Mouse (Mus musculus) CH12.LX (cell line): ENCODE data around the gene Vmn2r53. TPM values are rescaled to one million over a fixed set of nuclear protein-coding genes. Genes with fewer than 3 reads are reported as not detected.
"Not testable (repeated sequence)": the region's sequence is repeated elsewhere in the genome, so short reads cannot be mapped to it uniquely, and the experiment has no call there.

Source experiments
- DNase-seq: peaks from one replicate; pipeline ENCODE4 v3.0.0-alpha.2; 2013; ENCODE audit errors: extremely low read depth
- H3K27ac ChIP-seq: 2 replicates; pipeline ENCODE4 v1.5.1; 2012; ENCODE audit warnings: low read depth, mild to moderate bottlenecking, control low read depth, moderate library complexity; ENCODE audit not compliant: insufficient read depth
- H3K27me3 ChIP-seq: replicated peaks from 2 replicates; pipeline ENCODE3; 2012; ENCODE audit warnings: inconsistent platforms
- H3K36me3 ChIP-seq, 2 experiments: replicated peaks in 1 of 2; 2 replicates each; pipeline versions ENCODE3 to v1.6.1; 2012; ENCODE audit warnings: inconsistent platforms in 1 of 2, low read length in 1 of 2, mild to moderate bottlenecking in 1 of 2, mixed read lengths in 1 of 2, moderate library complexity in 1 of 2; ENCODE audit not compliant: control insufficient read depth in 1 of 2, insufficient read depth in 1 of 2
- H3K4me1 ChIP-seq, 2 experiments: 2 replicates each; pipeline ENCODE4 v1.6.1; 2012; ENCODE audit warnings: inconsistent platforms in 1 of 2, moderate library complexity in 1 of 2; ENCODE audit not compliant: insufficient read depth in 2 of 2, control insufficient read depth in 1 of 2
- H3K4me2 ChIP-seq: 2 replicates; pipeline ENCODE4 v1.6.1; 2012; ENCODE audit warnings: low read depth, mild to moderate bottlenecking, control low read depth; ENCODE audit not compliant: poor library complexity, insufficient read depth, severe bottlenecking
- H3K4me3 ChIP-seq, 3 experiments: fragments of 150-350 bp in 1 of 3; sonication (generic) in 1 of 3; replicated peaks in 1 of 3; 2 replicates each; pipeline versions ENCODE3 to v1.5.1; 2011 to 2012; ENCODE audit warnings: low read depth in 2 of 3, low read length in 2 of 3, mild to moderate bottlenecking in 2 of 3, moderate library complexity in 2 of 3, control low read depth in 1 of 3, improper control_type of control experiment in 1 of 3, inconsistent platforms in 1 of 3, mixed read lengths in 1 of 3; ENCODE audit not compliant: poor library complexity in 1 of 3
- H3K79me2 ChIP-seq: replicated peaks from 2 replicates; pipeline ENCODE4 v1.6.1; 2012; ENCODE audit warnings: mild to moderate bottlenecking, moderate library complexity; ENCODE audit not compliant: control insufficient read depth, poor library complexity, insufficient read depth, severe bottlenecking; ENCODE audit errors: extremely low read depth
- H3K9ac ChIP-seq: 2 replicates; pipeline ENCODE4 v1.6.1; 2012; ENCODE audit warnings: low read depth, mild to moderate bottlenecking, control low read depth, moderate library complexity; ENCODE audit not compliant: insufficient read depth
- H3K9me3 ChIP-seq: replicated peaks from 2 replicates; pipeline ENCODE3; 2012; ENCODE audit warnings: low read length, inconsistent platforms, mixed read lengths
- CHD1 ChIP-seq: IDR thresholded peaks from 2 replicates; pipeline ENCODE4 v1.6.1; 2012; ENCODE audit warnings: low read depth, low read length, improper control_type of control experiment, inconsistent platforms
- CTCF ChIP-seq, 2 experiments: IDR thresholded peaks in 1 of 2; conservative IDR thresholded peaks in 1 of 2; 2 replicates each; pipeline ENCODE4 v1.5.1; 2011 to 2012; ENCODE audit warnings: low read depth in 2 of 2, low read length in 2 of 2, improper control_type of control experiment in 1 of 2, inconsistent platforms in 1 of 2, mild to moderate bottlenecking in 1 of 2, moderate library complexity in 1 of 2
- ELF1 ChIP-seq: IDR thresholded peaks from 2 replicates; pipeline ENCODE4 v1.6.1; 2014; ENCODE audit warnings: low read depth, mild to moderate bottlenecking, inconsistent platforms, low read length, improper control_type of control experiment
- EP300 ChIP-seq: IDR thresholded peaks from 2 replicates; pipeline ENCODE4 v1.6.1; 2011; ENCODE audit warnings: low read length, improper control_type of control experiment
- GABPA ChIP-seq: IDR thresholded peaks from 2 replicates; pipeline ENCODE4 v1.6.1; 2012; ENCODE audit warnings: low read depth, low read length, improper control_type of control experiment, inconsistent platforms; ENCODE audit not compliant: insufficient replicate concordance
- HCFC1 ChIP-seq: IDR thresholded peaks from 2 replicates; pipeline ENCODE4 v1.6.1; 2012; ENCODE audit warnings: low read depth, mild to moderate bottlenecking, inconsistent platforms, low read length, improper control_type of control experiment
- JUND ChIP-seq: conservative IDR thresholded peaks from 2 replicates; pipeline ENCODE4 v1.6.1; 2011; ENCODE audit warnings: low read depth, low read length, improper control_type of control experiment
- MEF2A ChIP-seq: IDR thresholded peaks from 2 replicates; pipeline ENCODE4 v1.6.1; 2014; ENCODE audit warnings: low read depth, mild to moderate bottlenecking, inconsistent platforms, low read length, improper control_type of control experiment, borderline replicate concordance
- MXI1 ChIP-seq: IDR thresholded peaks from 2 replicates; pipeline ENCODE4 v1.6.1; 2011; ENCODE audit warnings: mild to moderate bottlenecking, low read depth, low read length, improper control_type of control experiment
- MYC ChIP-seq: IDR thresholded peaks from 2 replicates; pipeline ENCODE4 v1.6.1; 2011; ENCODE audit warnings: low read depth, mild to moderate bottlenecking, improper control_type of control experiment, low read length
- POLR2A ChIP-seq: IDR thresholded peaks from 2 replicates; pipeline ENCODE4 v1.6.1; 2011; ENCODE audit warnings: low read depth, mild to moderate bottlenecking, improper control_type of control experiment, low read length
- POLR2AphosphoS2 ChIP-seq: IDR thresholded peaks from 2 replicates; pipeline ENCODE4 v1.6.1; 2011; ENCODE audit warnings: low read depth, low read length, improper control_type of control experiment
- RCOR1 ChIP-seq: conservative IDR thresholded peaks from 2 replicates; pipeline ENCODE4 v1.6.1; 2012; ENCODE audit warnings: low read depth, mild to moderate bottlenecking, inconsistent platforms, low read length, improper control_type of control experiment
- SIN3A ChIP-seq: IDR thresholded peaks from 2 replicates; pipeline ENCODE4 v1.6.1; 2012; ENCODE audit warnings: low read length, improper control_type of control experiment, inconsistent platforms
- TCF12 ChIP-seq: IDR thresholded peaks from 2 replicates; pipeline ENCODE4 v1.6.1; 2014; ENCODE audit warnings: low read depth, mild to moderate bottlenecking, inconsistent platforms, low read length, improper control_type of control experiment
- USF1 ChIP-seq: IDR thresholded peaks from 2 replicates; pipeline ENCODE4 v1.6.1; 2014; ENCODE audit warnings: low read depth, mild to moderate bottlenecking, inconsistent platforms, low read length, improper control_type of control experiment
- ZKSCAN1 ChIP-seq: IDR thresholded peaks from 2 replicates; pipeline ENCODE4 v1.6.1; 2012; ENCODE audit warnings: low read depth, inconsistent platforms, low read length, improper control_type of control experiment, borderline replicate concordance
- dilution Hi-C: fragments of 300-500 bp; cut with MboI; formaldehyde crosslinking; loops from 2 replicates; pipeline ENCODE4 v1.14.3; 2020; ENCODE audit warnings: low sequenced_read_pairs; ENCODE audit not compliant: extremely low pct_unique_long_range_greater_than_20kb, extremely low pct_ligation_motif_present
- in situ Hi-C: fragments of 300-500 bp; cut with MboI; formaldehyde crosslinking; loops from 3 replicates; pipeline ENCODE4 v1.14.3; 2019; ENCODE audit warnings: low sequenced_read_pairs, low pct_ligation_motif_present, low pct_unique_long_range_greater_than_20kb, mixed read lengths
- polyA plus RNA-seq: library from polyadenylated mRNA; unstranded; fragments of >175 nt; gene quantifications from 2 replicates; pipeline ENCODE4 v1.2.1, GENCODE M21; 2012; ENCODE audit warnings: low read depth; ENCODE audit not compliant: insufficient read length
- total RNA-seq, 2 experiments: library from RNA; depleted of rRNA; stranded (reverse); fragments of 300-350 nt in 1 of 2; fragments of >200 nt in 1 of 2; gene quantifications; 2 replicates each; pipeline ENCODE4 v1.2.3; 2012 to 2014

Gene Vmn2r53
- total RNA-seq (2012; rRNA removed) (not detected in 2 replicates), total RNA-seq (2014; rRNA removed) (not detected in 2 replicates), polyA plus RNA-seq (0.01 TPM in 2 replicates)

DNA sequence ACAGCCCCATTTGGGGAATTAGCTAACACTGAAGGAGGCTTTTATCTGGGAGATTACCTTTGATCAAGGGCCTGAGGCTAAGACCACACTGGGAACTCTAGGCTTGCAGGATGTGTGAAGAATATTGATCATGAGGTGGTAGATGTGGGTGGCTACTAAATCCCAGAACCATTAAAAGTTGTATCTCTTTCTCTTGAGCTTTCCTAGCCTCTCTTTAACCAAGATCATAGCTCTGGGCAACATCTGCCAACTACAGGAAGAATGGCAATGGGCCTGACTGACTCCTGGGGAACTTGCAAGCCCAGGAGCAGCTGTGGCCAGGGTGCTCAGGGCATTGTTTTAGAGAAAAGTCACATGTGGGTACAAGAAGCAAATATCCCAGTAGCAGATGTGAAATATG lies at the start of gene Vmn2r53:
Gene Vmn2r53 (minus strand): TSS at position 101 of the 400 bp plus-strand sequence.
- no peaks in the 10 kb centered on the region for H3K79me2 ChIP-seq
- no peak within 1 kb of the TSS for H3K27ac ChIP-seq
- TF ChIP-seq ZKSCAN1 (no peak), CTCF (conservative IDR thresholded peaks at IDR 0.05 in 1 of 2, IDR thresholded peaks at IDR 0.05 in 1 of 2; ENCODE audit: low read depth in 2 of 2, low read length in 2 of 2) (no peak), TCF12 (no peak), CHD1 (no peak), HCFC1 (no peak), ELF1 (no peak), SIN3A (no peak), MXI1 (no peak), USF1 (no peak), EP300 (no peak), GABPA (no peak), RCOR1 (no peak), JUND (no peak), POLR2AphosphoS2 (no peak), POLR2A (no peak), MYC (no peak), MEF2A (no peak)
- TF ChIP-seq, all 38 proteins: peak for 0
- H3K9ac ChIP-seq = no peak within 1 kb of the TSS
- H3K36me3 ChIP-seq = no peaks in the 10 kb centered on the region
- dilution Hi-C loops (no loop called here), in situ Hi-C loops (no loop called here)
- H3K4me1 ChIP-seq = no peaks in the 10 kb centered on the region
- no peaks in the 10 kb centered on the region for H3K9me3 ChIP-seq
- no peak within 1 kb of the TSS for H3K4me2 ChIP-seq
- H3K4me3 ChIP-seq = no peak within 1 kb of the TSS
- peaks cover 36% of the 10 kb centered on the region for H3K27me3 ChIP-seq
- DNase-seq = no peak

DNA sequence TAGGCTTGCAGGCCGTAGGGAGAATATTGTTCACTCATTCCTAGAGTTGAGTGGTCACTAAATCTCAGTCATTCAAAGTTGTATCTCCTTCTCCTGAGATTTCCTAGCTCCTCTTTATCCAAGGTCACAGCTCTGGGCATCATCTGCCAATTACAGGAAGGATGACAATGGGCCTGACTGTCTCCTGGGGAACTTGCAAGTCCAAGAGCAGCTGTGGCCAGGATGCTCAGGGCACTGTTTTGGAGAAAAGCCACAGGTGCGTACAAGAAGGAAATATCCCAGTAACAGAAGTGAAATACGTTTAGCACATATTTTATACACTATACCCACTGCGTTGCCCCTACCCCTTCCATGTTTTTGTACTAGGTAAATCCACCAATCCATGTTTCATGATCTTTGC lies 31.6 kb upstream of the Vmn2r53 start, which contains the start of gene Vmn2r54:
Gene Vmn2r54 (minus strand): TSS at position 101 of the 400 bp plus-strand sequence.
- H3K36me3 ChIP-seq, H3K27ac ChIP-seq, H3K4me1 ChIP-seq, H3K4me2 ChIP-seq, DNase-seq, H3K27me3 ChIP-seq, H3K9me3 ChIP-seq, in situ Hi-C loops, H3K79me2 ChIP-seq, dilution Hi-C loops, H3K9ac ChIP-seq, H3K4me3 ChIP-seq: not testable (repeated sequence)

Other genes starting within 250 kb of the Vmn2r53 start
- gene Vmn1r84, start 239.5 kb downstream of the Vmn2r53 start, total RNA-seq (2012; rRNA removed) = not detected in 2 replicates
- gene Vmn1r84, start 239.5 kb downstream of the Vmn2r53 start, total RNA-seq (2014; rRNA removed) = not detected in 2 replicates
- not detected in 2 replicates for gene Vmn1r84, start 239.5 kb downstream of the Vmn2r53 start, polyA plus RNA-seq
- gene Zfp551, start 186.0 kb downstream of the Vmn2r53 start, total RNA-seq (2012; rRNA removed) = 1.9 and 2.0 TPM in 2 replicates
- 0.42 and 0.94 TPM in 2 replicates for gene Zfp551, start 186.0 kb downstream of the Vmn2r53 start, total RNA-seq (2014; rRNA removed)
- gene Zfp551, start 186.0 kb downstream of the Vmn2r53 start, polyA plus RNA-seq = 0.71 and 0.80 TPM in 2 replicates
- gene Zfp606, start 130.5 kb downstream of the Vmn2r53 start, total RNA-seq (2012; rRNA removed) = 5.0 and 5.4 TPM in 2 replicates
- gene Zfp606, start 130.5 kb downstream of the Vmn2r53 start, total RNA-seq (2014; rRNA removed) = 5.7 and 5.8 TPM in 2 replicates
- gene Zfp606, start 130.5 kb downstream of the Vmn2r53 start, polyA plus RNA-seq = 1.7 and 2.1 TPM in 2 replicates
- not detected in 2 replicates for gene 2900092C05Rik, start 96.3 kb downstream of the Vmn2r53 start, total RNA-seq (2012; rRNA removed)
- gene 2900092C05Rik, start 96.3 kb downstream of the Vmn2r53 start, total RNA-seq (2014; rRNA removed) = not detected in 2 replicates
- not detected in 2 replicates for gene 2900092C05Rik, start 96.3 kb downstream of the Vmn2r53 start, polyA plus RNA-seq
- not detected in 2 replicates for gene Vmn2r54, start 31.5 kb upstream of the Vmn2r53 start, total RNA-seq (2012; rRNA removed)
- not detected in 2 replicates for gene Vmn2r54, start 31.5 kb upstream of the Vmn2r53 start, total RNA-seq (2014; rRNA removed)
- not detected in 2 replicates for gene Vmn2r54, start 31.5 kb upstream of the Vmn2r53 start, polyA plus RNA-seq
- not detected in 2 replicates for gene Vmn2r55, start 76.2 kb upstream of the Vmn2r53 start, total RNA-seq (2012; rRNA removed)
- not detected in 2 replicates for gene Vmn2r55, start 76.2 kb upstream of the Vmn2r53 start, total RNA-seq (2014; rRNA removed)
- not detected in 2 replicates for gene Vmn2r55, start 76.2 kb upstream of the Vmn2r53 start, polyA plus RNA-seq
- gene Vmn2r56, start 126.2 kb upstream of the Vmn2r53 start, total RNA-seq (2012; rRNA removed) = not detected in 2 replicates
- gene Vmn2r56, start 126.2 kb upstream of the Vmn2r53 start, total RNA-seq (2014; rRNA removed) = not detected in 2 replicates
- gene Vmn2r56, start 126.2 kb upstream of the Vmn2r53 start, polyA plus RNA-seq = not detected in 2 replicates
- 1.6 and 1.8 TPM in 2 replicates for gene Zscan18, start 194.8 kb upstream of the Vmn2r53 start, total RNA-seq (2012; rRNA removed)
- 0.56 and 1.4 TPM in 2 replicates for gene Zscan18, start 194.8 kb upstream of the Vmn2r53 start, total RNA-seq (2014; rRNA removed)
- gene Zscan18, start 194.8 kb upstream of the Vmn2r53 start, polyA plus RNA-seq = 1.3 and 1.6 TPM in 2 replicates
- 4.4 and 4.5 TPM in 2 replicates for gene Zfp329, start 210.1 kb upstream of the Vmn2r53 start, total RNA-seq (2012; rRNA removed)
- 3.9 and 7.2 TPM in 2 replicates for gene Zfp329, start 210.1 kb upstream of the Vmn2r53 start, total RNA-seq (2014; rRNA removed)
- gene Zfp329, start 210.1 kb upstream of the Vmn2r53 start, polyA plus RNA-seq = 4.3 and 4.5 TPM in 2 replicates
- gene Zfp110, start 226.0 kb upstream of the Vmn2r53 start, total RNA-seq (2012; rRNA removed) = 29.3 and 31.0 TPM in 2 replicates
- 26.6 and 31.5 TPM in 2 replicates for gene Zfp110, start 226.0 kb upstream of the Vmn2r53 start, total RNA-seq (2014; rRNA removed)
- 14.8 and 16.2 TPM in 2 replicates for gene Zfp110, start 226.0 kb upstream of the Vmn2r53 start, polyA plus RNA-seq